Mouse (Mus musculus): ENCODE measurements around the gene Inka1. TPM values are rescaled to one million over a fixed set of nuclear protein-coding genes. Genes with fewer than 3 reads are reported as not detected.

The Inka1 gene
- polyA plus RNA-seq, 1 experiment: 4.8 TPM

DNA sequence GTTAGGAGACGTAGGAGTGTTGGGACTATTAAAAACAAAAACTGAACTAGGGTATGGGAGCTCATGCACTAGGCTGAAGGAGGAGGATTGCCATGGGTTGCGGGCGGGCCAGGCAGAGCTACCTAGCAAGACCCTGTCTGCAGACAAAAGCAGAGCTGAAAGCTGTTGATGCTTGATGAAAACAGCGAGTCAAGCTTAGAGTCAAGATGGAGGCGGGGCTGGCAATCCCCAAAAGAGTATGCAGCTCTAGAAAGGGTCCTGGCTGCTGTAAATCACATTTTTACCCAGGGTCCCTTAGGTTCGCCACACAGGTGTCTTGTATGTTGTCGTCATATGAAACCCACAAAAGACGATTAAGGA is 17.8 kb upstream of the Inka1 start:
- Histone ChIP-seq H3K4me1 (ENCODE audit: control insufficient read depth, insufficient read depth, low read length) (peaks cover 9% of the 10 kb centered on the region), H3K27ac (ENCODE audit: insufficient read depth, low read length) (no peak overlapping the region), H3K4me3 (ENCODE audit: insufficient read depth, low read length) (peak overlapping the region; percentile 55)
- TF ChIP-seq POLR2A (IDR thresholded peaks at IDR 0.05; ENCODE audit: extremely low read depth, insufficient read depth, low read length): no peak
- TF ChIP-seq CTCF (IDR thresholded peaks at IDR 0.05; ENCODE audit: extremely low read depth, insufficient read depth, low read length): no peak

DNA sequence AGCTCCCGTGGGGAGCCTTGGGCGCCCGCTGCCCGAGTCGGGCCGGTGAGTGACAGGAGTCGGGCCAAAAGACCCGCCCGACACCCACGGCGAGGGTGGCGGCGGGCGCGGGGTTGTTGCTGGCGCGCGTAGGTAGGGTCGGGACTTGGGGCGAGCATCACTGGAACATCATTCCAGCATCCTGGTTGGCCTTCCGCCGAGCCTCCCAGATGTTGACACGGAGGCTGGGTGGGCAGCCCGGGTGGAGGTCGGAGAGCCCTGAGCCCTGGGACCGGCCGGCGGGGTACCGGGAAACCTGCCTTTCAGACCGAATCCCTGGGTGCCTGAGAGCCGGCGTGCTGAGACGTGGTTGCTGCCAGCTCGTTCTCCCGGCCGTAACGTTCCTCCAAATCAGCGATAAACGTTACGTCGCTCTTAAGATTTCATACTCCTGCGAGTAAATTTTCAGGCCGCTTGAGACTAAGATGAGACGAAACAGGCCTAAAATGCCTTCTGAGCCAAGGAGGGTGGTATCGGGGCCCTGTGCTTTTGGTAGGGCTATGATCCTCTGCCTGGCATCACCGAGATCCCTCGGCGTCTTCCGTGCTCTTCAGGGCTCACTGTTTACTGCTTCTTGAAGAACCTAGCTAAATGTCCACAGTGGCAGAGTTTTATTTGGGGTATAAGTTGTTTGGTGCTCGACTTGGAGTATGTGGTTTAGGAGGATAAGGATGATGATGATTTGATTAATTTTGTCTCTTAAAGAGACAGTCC is 17.3 kb upstream of the Inka1 start:
- Histone ChIP-seq H3K4me1 (ENCODE audit: control insufficient read depth, insufficient read depth, low read length) (peaks cover 7% of the 10 kb centered on the region), H3K4me3 (ENCODE audit: insufficient read depth, low read length) (peak overlapping the region; percentile 55), H3K27ac (ENCODE audit: insufficient read depth, low read length) (peak overlapping the region; percentile 80)
- no peak for TF ChIP-seq POLR2A (IDR thresholded peaks at IDR 0.05; ENCODE audit: extremely low read depth, insufficient read depth, low read length)
- no peak for TF ChIP-seq CTCF (IDR thresholded peaks at IDR 0.05; ENCODE audit: extremely low read depth, insufficient read depth, low read length)

DNA sequence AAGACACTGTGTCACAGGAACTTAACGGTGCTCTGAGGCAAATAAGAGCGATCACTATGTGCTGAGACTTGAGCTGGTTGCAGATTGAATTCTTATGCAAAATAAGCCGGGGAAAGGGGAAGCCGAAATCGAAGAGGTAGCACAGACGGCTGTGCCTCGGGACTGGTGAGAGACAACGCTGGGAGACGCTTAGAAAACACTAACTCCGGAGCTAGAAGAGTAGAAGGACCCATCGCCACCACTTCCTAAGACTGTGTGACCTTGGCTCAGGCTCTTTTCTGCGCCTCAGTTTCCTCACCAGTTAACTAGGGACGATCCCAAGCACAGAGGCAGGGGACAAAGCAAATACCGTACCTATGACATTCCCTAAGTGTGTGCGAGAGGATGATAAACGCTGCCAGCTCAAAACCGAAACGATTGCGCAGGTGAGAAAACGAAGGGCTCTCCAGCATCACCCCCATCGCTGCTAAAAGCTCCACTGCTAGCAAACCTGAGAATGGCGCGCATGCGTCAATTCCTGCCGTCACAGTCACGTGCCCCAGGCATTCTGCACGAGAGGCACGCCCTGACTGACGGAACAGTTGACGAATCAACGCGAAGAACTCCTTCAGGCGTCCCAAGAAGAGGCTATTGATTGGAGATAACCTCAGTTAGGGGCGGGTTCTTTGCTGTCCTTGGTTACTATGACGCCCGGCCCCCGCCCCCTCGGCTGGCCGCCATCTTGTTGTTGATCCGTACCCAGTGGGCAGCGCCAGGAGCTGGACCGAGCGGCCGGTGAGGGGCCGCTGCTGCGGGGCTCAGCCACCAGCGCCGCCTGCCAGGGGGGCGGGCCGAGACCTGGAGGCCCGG is 16.5 kb upstream of the Inka1 start, which contains the start of gene Ip6k1:
Gene Ip6k1 (plus strand): TSS at position 580 of the 849 bp plus-strand sequence.
- Histone ChIP-seq H3K27ac (ENCODE audit: insufficient read depth, low read length) (peak within 1 kb of the TSS; percentile 80), H3K4me3 (ENCODE audit: insufficient read depth, low read length) (peak within 1 kb of the TSS; percentile 55), H3K4me1 (ENCODE audit: control insufficient read depth, insufficient read depth, low read length) (peaks cover 4% of the 10 kb centered on the region)
- TF ChIP-seq POLR2A (IDR thresholded peaks at IDR 0.05; ENCODE audit: extremely low read depth, insufficient read depth, low read length): peak; percentile 99
- TF ChIP-seq CTCF (IDR thresholded peaks at IDR 0.05; ENCODE audit: extremely low read depth, insufficient read depth, low read length): no peak

DNA sequence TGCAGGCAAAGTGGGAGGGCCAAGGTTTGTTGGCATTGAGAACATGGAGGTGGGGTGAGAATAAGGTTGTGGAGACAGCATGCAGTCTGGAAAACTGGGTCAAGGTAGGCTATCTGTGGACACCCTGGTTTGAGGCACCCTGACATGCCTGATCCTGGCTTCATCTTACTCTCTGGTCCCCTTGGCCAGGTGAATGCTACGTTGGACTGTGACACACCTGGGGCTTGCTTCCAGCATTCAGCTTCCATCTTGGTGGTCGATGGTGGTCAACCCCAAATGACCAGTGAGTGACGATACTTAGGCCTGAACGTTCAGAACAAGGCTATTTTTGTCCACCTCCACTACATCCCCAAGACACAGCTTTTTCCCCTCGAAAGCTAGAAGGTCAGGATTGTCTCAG is 10.4 kb upstream of the Inka1 start, which contains the start of gene Gm20662:
Gene Gm20662 (plus strand): TSS at position 301 of the 400 bp plus-strand sequence.
- Histone ChIP-seq H3K4me1 (ENCODE audit: control insufficient read depth, insufficient read depth, low read length) (no peaks in the 10 kb centered on the region), H3K27ac (ENCODE audit: insufficient read depth, low read length) (no peak within 1 kb of the TSS), H3K4me3 (ENCODE audit: insufficient read depth, low read length) (no peak within 1 kb of the TSS)
- TF ChIP-seq CTCF (IDR thresholded peaks at IDR 0.05; ENCODE audit: extremely low read depth, insufficient read depth, low read length): no peak
- no peak for TF ChIP-seq POLR2A (IDR thresholded peaks at IDR 0.05; ENCODE audit: extremely low read depth, insufficient read depth, low read length)

DNA sequence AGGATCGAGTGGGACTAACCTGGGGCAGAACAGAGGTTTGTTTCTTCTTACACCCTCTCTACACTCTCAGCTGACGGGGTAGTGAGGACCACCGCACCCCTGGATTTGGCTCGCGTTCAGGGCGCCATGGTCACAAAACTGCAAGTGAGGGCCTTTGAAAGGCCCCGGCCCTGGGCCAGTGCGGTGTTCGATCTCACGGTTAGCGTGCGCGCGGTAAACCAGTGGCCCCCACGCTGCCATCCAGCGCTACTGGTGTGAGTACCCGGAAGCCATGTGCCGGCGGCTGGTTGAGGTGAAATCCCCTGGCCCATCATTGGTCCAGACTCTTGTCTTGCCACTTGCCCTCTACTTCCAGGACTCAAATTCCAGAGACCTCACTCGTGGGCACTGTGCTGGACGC is 9.8 kb upstream of the Inka1 start:
- TF ChIP-seq POLR2A (IDR thresholded peaks at IDR 0.05; ENCODE audit: extremely low read depth, insufficient read depth, low read length): no peak
- TF ChIP-seq CTCF (IDR thresholded peaks at IDR 0.05; ENCODE audit: extremely low read depth, insufficient read depth, low read length): no peak
- no peak overlapping the region for H3K4me3 ChIP-seq (ENCODE audit: insufficient read depth, low read length)
- no peaks in the 10 kb centered on the region for H3K4me1 ChIP-seq (ENCODE audit: control insufficient read depth, insufficient read depth, low read length)
- H3K27ac ChIP-seq (ENCODE audit: insufficient read depth, low read length): no peak overlapping the region

DNA sequence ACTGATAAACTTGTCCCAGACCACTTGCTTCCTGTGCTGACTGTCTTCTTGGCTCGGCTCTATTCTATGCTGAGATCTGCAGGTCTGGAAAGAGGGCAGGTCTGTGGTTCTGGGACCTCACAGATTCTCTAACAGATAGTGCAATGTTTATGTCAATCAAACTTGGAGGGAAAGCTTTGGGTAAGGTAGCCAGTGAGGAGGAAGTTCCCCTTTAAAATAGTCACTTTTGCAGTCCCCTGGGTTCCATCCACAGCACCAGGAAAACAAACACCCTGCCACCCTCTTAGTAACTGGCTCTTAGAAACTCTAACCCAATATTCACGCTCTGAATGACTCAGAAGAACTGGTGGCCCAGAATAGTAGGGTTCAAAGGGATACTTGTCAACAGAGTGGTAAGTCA is 8.8 kb upstream of the Inka1 start:
- no peak overlapping the region for H3K4me3 ChIP-seq (ENCODE audit: insufficient read depth, low read length)
- H3K4me1 ChIP-seq (ENCODE audit: control insufficient read depth, insufficient read depth, low read length): no peaks in the 10 kb centered on the region
- H3K27ac ChIP-seq (ENCODE audit: insufficient read depth, low read length): no peak overlapping the region
- TF ChIP-seq POLR2A (IDR thresholded peaks at IDR 0.05; ENCODE audit: extremely low read depth, insufficient read depth, low read length): no peak
- no peak for TF ChIP-seq CTCF (IDR thresholded peaks at IDR 0.05; ENCODE audit: extremely low read depth, insufficient read depth, low read length)

DNA sequence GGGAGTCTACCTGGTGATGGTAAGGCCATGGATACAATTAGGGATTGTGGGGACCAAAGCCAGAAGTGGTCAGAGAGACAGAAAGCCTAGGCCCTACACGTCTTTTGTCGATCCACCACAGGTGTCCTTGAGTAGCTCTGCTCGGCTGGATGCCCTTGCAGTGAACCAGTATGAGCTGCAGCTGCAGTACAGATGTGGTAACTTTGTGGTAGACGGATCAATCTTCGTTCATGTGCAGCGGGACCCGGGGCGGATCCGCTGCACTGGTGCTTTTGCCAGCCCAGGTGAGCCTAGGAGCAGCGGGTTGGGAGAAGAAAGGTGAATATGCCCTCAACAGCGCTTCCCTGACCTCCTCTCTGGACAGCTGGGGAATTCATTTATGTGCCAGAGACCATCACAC is 7.3 kb upstream of the Inka1 start:
- Histone ChIP-seq H3K27ac (ENCODE audit: insufficient read depth, low read length) (no peak overlapping the region), H3K4me1 (ENCODE audit: control insufficient read depth, insufficient read depth, low read length) (no peaks in the 10 kb centered on the region), H3K4me3 (ENCODE audit: insufficient read depth, low read length) (no peak overlapping the region)
- TF ChIP-seq CTCF (IDR thresholded peaks at IDR 0.05; ENCODE audit: extremely low read depth, insufficient read depth, low read length) (no peak), POLR2A (IDR thresholded peaks at IDR 0.05; ENCODE audit: extremely low read depth, insufficient read depth, low read length) (no peak)

DNA sequence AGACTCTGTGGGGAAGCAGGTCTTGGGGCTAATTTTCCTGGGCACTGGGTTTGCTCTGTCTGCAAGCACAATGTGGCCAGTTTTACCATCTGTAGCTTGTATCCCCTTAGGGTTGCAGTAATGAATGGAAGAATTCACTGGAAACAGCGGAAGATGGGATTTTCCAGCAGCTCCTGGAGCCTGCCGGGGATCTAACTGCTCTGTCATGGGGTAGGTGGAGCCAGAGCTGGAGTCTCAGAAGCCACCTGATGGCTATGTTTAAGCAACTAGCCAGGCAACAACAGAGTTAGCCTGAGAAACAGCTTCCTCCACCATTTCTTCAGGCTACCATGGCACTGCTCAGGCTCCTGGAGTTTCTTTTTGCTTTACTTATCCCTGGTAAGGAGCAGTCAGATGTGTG is 6.5 kb upstream of the Inka1 start, which contains the start of gene Cdhr4:
Gene Cdhr4 (plus strand): TSS at position 301 of the 400 bp plus-strand sequence.
- H3K27ac ChIP-seq (ENCODE audit: insufficient read depth, low read length): no peak within 1 kb of the TSS
- H3K4me1 ChIP-seq (ENCODE audit: control insufficient read depth, insufficient read depth, low read length): no peaks in the 10 kb centered on the region
- TF ChIP-seq CTCF (IDR thresholded peaks at IDR 0.05; ENCODE audit: extremely low read depth, insufficient read depth, low read length): no peak
- TF ChIP-seq POLR2A (IDR thresholded peaks at IDR 0.05; ENCODE audit: extremely low read depth, insufficient read depth, low read length): no peak
- no peak within 1 kb of the TSS for H3K4me3 ChIP-seq (ENCODE audit: insufficient read depth, low read length)

DNA sequence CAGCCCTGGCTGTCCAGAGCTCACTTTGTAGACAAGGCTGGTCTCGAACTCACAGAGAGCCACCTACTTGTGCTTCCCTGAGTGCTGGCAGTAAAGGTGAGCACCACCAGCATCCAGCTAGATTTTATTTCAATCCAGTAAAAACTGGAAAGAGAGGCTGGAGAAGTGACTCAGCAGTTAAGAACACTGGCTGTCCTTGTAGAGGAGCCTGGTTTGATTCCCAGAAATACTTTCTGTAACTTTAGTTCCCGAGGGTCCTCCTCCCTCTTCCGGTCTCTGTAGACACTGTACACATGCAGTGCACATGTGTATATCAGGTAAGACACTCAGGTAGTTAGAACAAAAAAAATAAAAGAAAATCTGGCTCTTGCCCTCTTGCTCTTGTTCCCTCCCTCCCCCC is 2.3 kb upstream of the Inka1 start:
- no peak overlapping the region for H3K27ac ChIP-seq (ENCODE audit: insufficient read depth, low read length)
- no peaks in the 10 kb centered on the region for H3K4me1 ChIP-seq (ENCODE audit: control insufficient read depth, insufficient read depth, low read length)
- H3K4me3 ChIP-seq (ENCODE audit: insufficient read depth, low read length): no peak overlapping the region
- TF ChIP-seq POLR2A (IDR thresholded peaks at IDR 0.05; ENCODE audit: extremely low read depth, insufficient read depth, low read length) (no peak), CTCF (IDR thresholded peaks at IDR 0.05; ENCODE audit: extremely low read depth, insufficient read depth, low read length) (no peak)

Data from cortical plate, adult 2 months (tissue).